Mouse (Mus musculus) heart, embryonic 12.5 days (tissue): ENCODE measurements at regions not wholly inside any gene's neighbourhood (a gene's known extent, or its start where the extent isn't known, plus 50 kb on each side); places are given as distances from the start of the nearest gene placed in this dataset.

Source experiments
- ATAC-seq: fragments of 200-750 bp; cut with Nextera tagmentation; 2 replicates; pipeline ENCODE4 v1.8.0; 2017; ENCODE audit warnings: moderate TSS enrichment, moderate library complexity; ENCODE audit not compliant: insufficient number of reproducible peaks, low FRiP score
- H3K27ac ChIP-seq: fragments of 300-500 bp; sonication (generic); 2 replicates; pipeline ENCODE4 v1.5.1; 2016; ENCODE audit warnings: mild to moderate bottlenecking, moderate library complexity; ENCODE audit not compliant: poor library complexity, severe bottlenecking
- H3K27me3 ChIP-seq: fragments of 300-500 bp; sonication (generic); replicated peaks from 2 replicates; pipeline ENCODE4 v1.6.1; 2016; ENCODE audit warnings: mild to moderate bottlenecking, moderate library complexity
- H3K36me3 ChIP-seq: fragments of 300-500 bp; sonication (generic); 2 replicates; pipeline ENCODE4 v1.6.1; 2016; ENCODE audit warnings: mild to moderate bottlenecking, moderate library complexity
- H3K4me1 ChIP-seq: fragments of 300-500 bp; sonication (generic); replicated peaks from 2 replicates; pipeline ENCODE4 v1.6.1; 2016; ENCODE audit warnings: mild to moderate bottlenecking
- H3K4me2 ChIP-seq: fragments of 300-500 bp; sonication (generic); 2 replicates; pipeline ENCODE4 v1.6.1; 2016; ENCODE audit warnings: mild to moderate bottlenecking, moderate library complexity
- H3K4me3 ChIP-seq: fragments of 300-500 bp; sonication (generic); 2 replicates; pipeline ENCODE4 v1.5.1; 2016; ENCODE audit warnings: mild to moderate bottlenecking
- H3K9ac ChIP-seq: fragments of 300-500 bp; sonication (generic); 2 replicates; pipeline ENCODE4 v1.6.1; 2016; ENCODE audit warnings: mild to moderate bottlenecking, moderate library complexity
- H3K9me3 ChIP-seq: fragments of 300-500 bp; sonication (generic); replicated peaks from 2 replicates; pipeline ENCODE4 v1.6.1; 2016; ENCODE audit warnings: mild to moderate bottlenecking, moderate library complexity
- WGBS: fragments of 180-500 bp; shearing (Covaris S2); methylation state at CpG from one replicate; pipeline ENCODE4 v1.1.7; 2016; 5-methylcytosine and 5-hydroxymethylcytosine counted together

GRCm38 (mm10) chr4:127636934-127637333, 279.0 kb upstream of the Gjb5 start:
- 56% methylated on average over 11 of the region's 11 CpGs for WGBS
- no peaks in the 10 kb centered on the region for H3K36me3 ChIP-seq
- no peak overlapping the region for H3K9ac ChIP-seq
- H3K4me3 ChIP-seq: no peak overlapping the region
- ATAC-seq: no peak
- no peak overlapping the region for H3K27ac ChIP-seq
- no peaks in the 10 kb centered on the region for H3K9me3 ChIP-seq
- H3K27me3 ChIP-seq: no peaks in the 10 kb centered on the region
- no peak overlapping the region for H3K4me2 ChIP-seq
- peaks cover 6% of the 10 kb centered on the region; the same call in 1 of the 2 replicates for H3K4me1 ChIP-seq

GRCm38 (mm10) chr4:127635262-127635661, 277.3 kb upstream of the Gjb5 start:
- Histone ChIP-seq H3K27me3 (no peaks in the 10 kb centered on the region), H3K36me3 (no peaks in the 10 kb centered on the region), H3K27ac (no peak overlapping the region), H3K9ac (no peak overlapping the region), H3K4me3 (no peak overlapping the region), H3K4me1 (peaks cover 3% of the 10 kb centered on the region; the same call in 1 of the 2 replicates), H3K9me3 (no peaks in the 10 kb centered on the region), H3K4me2 (no peak overlapping the region)
- ATAC-seq: no peak
- WGBS: 76% methylated on average over 8 of the region's 8 CpGs

GRCm38 (mm10) chr4:127619870-127620269, 261.9 kb upstream of the Gjb5 start:
- Histone ChIP-seq H3K36me3 (no peaks in the 10 kb centered on the region), H3K27ac (no peak overlapping the region), H3K4me2 (no peak overlapping the region), H3K9ac (no peak overlapping the region), H3K27me3 (no peaks in the 10 kb centered on the region), H3K4me3 (no peak overlapping the region), H3K9me3 (no peaks in the 10 kb centered on the region), H3K4me1 (no peaks in the 10 kb centered on the region)
- WGBS: 6% methylated on average over 14 of the region's 14 CpGs
- ATAC-seq: no peak

GRCm38 (mm10) chr4:127612761-127613160, 254.8 kb upstream of the Gjb5 start:
- Histone ChIP-seq H3K4me2 (no peak overlapping the region), H3K4me1 (no peaks in the 10 kb centered on the region), H3K36me3 (no peaks in the 10 kb centered on the region), H3K27ac (no peak overlapping the region), H3K27me3 (no peaks in the 10 kb centered on the region), H3K9me3 (peaks cover 3% of the 10 kb centered on the region; the same call in 1 of the 2 replicates), H3K4me3 (no peak overlapping the region), H3K9ac (no peak overlapping the region)
- 43% methylated on average over 8 of the region's 8 CpGs for WGBS
- ATAC-seq: no peak

- ATAC-seq: no peak
Measured at GRCm38 (mm10) chr4:127600919-127601318, 242.9 kb upstream of the Gjb5 start.

GRCm38 (mm10) chr4:127598610-127599009, 240.6 kb upstream of the Gjb5 start:
- 52% methylated on average over 3 of the region's 3 CpGs for WGBS
- no peak overlapping the region for H3K9ac ChIP-seq
- ATAC-seq: no peak
- H3K9me3 ChIP-seq: no peaks in the 10 kb centered on the region
- no peaks in the 10 kb centered on the region for H3K27me3 ChIP-seq
- no peaks in the 10 kb centered on the region for H3K4me1 ChIP-seq
- H3K4me3 ChIP-seq: no peak overlapping the region
- H3K27ac ChIP-seq: no peak overlapping the region
- no peaks in the 10 kb centered on the region for H3K36me3 ChIP-seq
- no peak overlapping the region for H3K4me2 ChIP-seq

More at GRCm38 (mm10) chr4:127600919-127601318, 242.9 kb upstream of the Gjb5 start:
- 58% methylated on average over 8 of the region's 8 CpGs for WGBS
- H3K27ac ChIP-seq: no peak overlapping the region
- H3K4me3 ChIP-seq: no peak overlapping the region
- H3K4me2 ChIP-seq: no peak overlapping the region
- no peaks in the 10 kb centered on the region for H3K9me3 ChIP-seq
- no peaks in the 10 kb centered on the region for H3K4me1 ChIP-seq
- H3K27me3 ChIP-seq: no peaks in the 10 kb centered on the region
- H3K9ac ChIP-seq: no peak overlapping the region
- no peaks in the 10 kb centered on the region for H3K36me3 ChIP-seq

GRCm38 (mm10) chr4:127594081-127594480, 236.1 kb upstream of the Gjb5 start:
- WGBS: 85% methylated on average over 8 of the region's 8 CpGs

GRCm38 (mm10) chr4:127591540-127591939, 233.6 kb upstream of the Gjb5 start:
- Histone ChIP-seq H3K36me3 (no peaks in the 10 kb centered on the region), H3K27ac (no peak overlapping the region), H3K4me2 (no peak overlapping the region), H3K27me3 (no peaks in the 10 kb centered on the region), H3K9me3 (no peaks in the 10 kb centered on the region), H3K4me1 (peaks cover 4% of the 10 kb centered on the region; the same call in 1 of the 2 replicates), H3K4me3 (no peak overlapping the region), H3K9ac (no peak overlapping the region)
- no peak for ATAC-seq
- 40% methylated on average over 3 of the region's 3 CpGs for WGBS

More at GRCm38 (mm10) chr4:127594081-127594480, 236.1 kb upstream of the Gjb5 start:
- no peak overlapping the region for H3K27ac ChIP-seq
- H3K4me1 ChIP-seq: peaks cover 2% of the 10 kb centered on the region; the same call in 1 of the 2 replicates
- no peak for ATAC-seq
- H3K36me3 ChIP-seq: no peaks in the 10 kb centered on the region
- H3K4me2 ChIP-seq: no peak overlapping the region
- no peaks in the 10 kb centered on the region for H3K9me3 ChIP-seq
- no peak overlapping the region for H3K4me3 ChIP-seq
- H3K27me3 ChIP-seq: no peaks in the 10 kb centered on the region
- no peak overlapping the region for H3K9ac ChIP-seq

- Histone ChIP-seq H3K4me3 (no peak overlapping the region), H3K27me3 (no peaks in the 10 kb centered on the region; the same call in 1 of the 2 replicates), H3K9me3 (no peaks in the 10 kb centered on the region), H3K27ac (no peak overlapping the region), H3K4me2 (no peak overlapping the region), H3K36me3 (no peaks in the 10 kb centered on the region), H3K4me1 (peaks cover 4% of the 10 kb centered on the region; the same call in 1 of the 2 replicates), H3K9ac (no peak overlapping the region)
- ATAC-seq: no peak
- WGBS: 56% methylated on average over 4 of the region's 4 CpGs
Measured at GRCm38 (mm10) chr4:127586822-127587221, 228.8 kb upstream of the Gjb5 start.

- no peak overlapping the region for H3K27ac ChIP-seq
- no peak overlapping the region for H3K4me3 ChIP-seq
- 0 out of 2 replicates have a peak, but pooled peaks cover 2% of the 10 kb centered on the region for H3K9me3 ChIP-seq
- no peak overlapping the region for H3K4me2 ChIP-seq
- no peak overlapping the region for H3K9ac ChIP-seq
- H3K27me3 ChIP-seq: no peaks in the 10 kb centered on the region
- 78% methylated on average over 3 of the region's 3 CpGs for WGBS
- no peak for ATAC-seq
- H3K4me1 ChIP-seq: no peaks in the 10 kb centered on the region
- H3K36me3 ChIP-seq: no peaks in the 10 kb centered on the region
Measured at GRCm38 (mm10) chr4:127576521-127576920, 218.5 kb upstream of the Gjb5 start.

- H3K4me3 ChIP-seq: no peak overlapping the region
- H3K36me3 ChIP-seq: no peaks in the 10 kb centered on the region
- H3K4me2 ChIP-seq: no peak overlapping the region
- WGBS: 75% methylated on average over 5 of the region's 5 CpGs
- ATAC-seq: no peak
- no peaks in the 10 kb centered on the region for H3K9me3 ChIP-seq
- H3K9ac ChIP-seq: no peak overlapping the region
- no peaks in the 10 kb centered on the region for H3K27me3 ChIP-seq
- no peak overlapping the region for H3K27ac ChIP-seq
- no peaks in the 10 kb centered on the region for H3K4me1 ChIP-seq
Measured at GRCm38 (mm10) chr4:127562602-127563001, 204.6 kb upstream of the Gjb5 start.

GRCm38 (mm10) chr4:127558572-127558971, 200.6 kb upstream of the Gjb5 start:
- H3K4me3 ChIP-seq: no peak overlapping the region
- ATAC-seq: no peak
- no peaks in the 10 kb centered on the region for H3K36me3 ChIP-seq
- WGBS: 61% methylated on average over 7 of the region's 7 CpGs
- no peak overlapping the region for H3K4me2 ChIP-seq
- no peaks in the 10 kb centered on the region for H3K4me1 ChIP-seq
- H3K27ac ChIP-seq: no peak overlapping the region
- no peak overlapping the region for H3K9ac ChIP-seq
- no peaks in the 10 kb centered on the region for H3K27me3 ChIP-seq
- no peaks in the 10 kb centered on the region for H3K9me3 ChIP-seq
